Mouse (Mus musculus): ENCODE results near the gene Clic1.

Clic1 gene

GRCm38 (mm10) chr17:35045807-35046680, 3.7 kb upstream of the Clic1 start:
- no peak for DNase-seq (ENCODE audit: low read depth, low spot score)

GRCm38 (mm10) chr17:35046681-35047455, 2.9 kb upstream of the Clic1 start, which contains the start of gene Msh5:
Msh5 (minus strand) TSS chr17:35046745.
- DNase-seq (ENCODE audit: low read depth, low spot score), result peak; percentile 100

GRCm38 (mm10) chr17:35047688-35048087, 2.1 kb upstream of the Clic1 start:
- DNase-seq (ENCODE audit: low read depth, low spot score), result no peak

GRCm38 (mm10) chr17:35048149-35048931, 1.4 kb upstream of the Clic1 start:
- DNase-seq (ENCODE audit: low read depth, low spot score), result no peak

GRCm38 (mm10) chr17:35048932-35049440, 780 bp upstream of the Clic1 start:
- no peak for DNase-seq (ENCODE audit: low read depth, low spot score)

GRCm38 (mm10) chr17:35050126-35050750, 472 bp downstream of the Clic1 start:
- peak; percentile 82 for DNase-seq (ENCODE audit: low read depth, low spot score)

GRCm38 (mm10) chr17:35051156-35052086, 1.7 kb downstream of the Clic1 start:
- DNase-seq (ENCODE audit: low read depth, low spot score), result peak; percentile 83

GRCm38 (mm10) chr17:35052271-35052798, 2.6 kb downstream of the Clic1 start:
- peak; percentile 45 for DNase-seq (ENCODE audit: low read depth, low spot score)

- DNase-seq (ENCODE audit: low read depth, low spot score), result no peak
These were observed 6.1 kb downstream of the Clic1 start for GRCm38 (mm10) chr17:35055691-35056495.

- no peak for DNase-seq (ENCODE audit: low read depth, low spot score)
These were observed 7.3 kb downstream of the Clic1 start for GRCm38 (mm10) chr17:35057090-35057489.

GRCm38 (mm10) chr17:35058316-35058715, 8.6 kb downstream of the Clic1 start:
- DNase-seq (ENCODE audit: low read depth, low spot score), result no peak

- DNase-seq (ENCODE audit: low read depth, low spot score), result peak; percentile 92
These were observed 9.4 kb downstream of the Clic1 start, which contains the start of gene Ddah2 for GRCm38 (mm10) chr17:35058911-35059892. Ddah2 (plus strand) TSS chr17:35059035.

- no peak for DNase-seq (ENCODE audit: low read depth, low spot score)
These were observed 10.3 kb downstream of the Clic1 start for GRCm38 (mm10) chr17:35060071-35060470.

GRCm38 (mm10) chr17:35060737-35061297, 11.1 kb downstream of the Clic1 start:
- peak; percentile 76 for DNase-seq (ENCODE audit: low read depth, low spot score)

GRCm38 (mm10) chr17:35061299-35061698, 11.5 kb downstream of the Clic1 start:
- DNase-seq (ENCODE audit: low read depth, low spot score), result no peak

GRCm38 (mm10) chr17:35063466-35063865, 13.7 kb downstream of the Clic1 start:
- no peak for DNase-seq (ENCODE audit: low read depth, low spot score)

- no peak for DNase-seq (ENCODE audit: low read depth, low spot score)
These were observed 14.7 kb downstream of the Clic1 start for GRCm38 (mm10) chr17:35064378-35064877.
